Comparison of ENCODE assay signal across 22 mouse cellular contexts in genomic region chr9:46816126-46816525, GRCm38 (mm10).
DNase-seq lines count a peak whose midpoint lies in the region; ATAC-seq lines count a peak whose summit lies in the region.
"Had no signal": no experiment of that assay in that cellular context is flagged by ENCODE, and none has a peak within 500 bp of the region (broad histone marks: within the 10 kb centered on the region; RNA-seq: fewer than 3 reads in every experiment).

No protein-coding gene starts in this region.

- intact Hi-C loops in left cerebral cortex, postnatal 36 days (cut with DNase I) = loop anchor here (10.0 kb wide), 1 partner anchor 461 kb away; no protein-coding TSS in a partner anchor

- no peak for ATAC-seq in midbrain, embryonic 11.5 days (ENCODE audit: low FRiP score)
- ATAC-seq in midbrain, embryonic 15.5 days (replicated peaks) = no peak
- ATAC-seq: forebrain, embryonic 16.5 days; intestine, embryonic 15.5 days had no signal

- 85% methylated on average over 5 of the region's 5 CpGs for WGBS in midbrain, embryonic 11.5 days
- 84% methylated on average over 5 of the region's 5 CpGs for WGBS in midbrain, embryonic 15.5 days

- no peaks in the 10 kb centered on the region for H3K36me3 ChIP-seq in midbrain, embryonic 11.5 days (ENCODE audit: control insufficient read depth, insufficient read depth, low read length)
- H3K36me3 ChIP-seq in midbrain, embryonic 15.5 days (replicated peaks) = no peaks in the 10 kb centered on the region
- H3K36me3 ChIP-seq: heart, embryonic 10.5 days; intestine, embryonic 15.5 days; kidney, embryonic 15.5 days; limb, embryonic 15.5 days; midbrain, embryonic 12.5 days had no signal

- no peak overlapping the region for H3K4me3 ChIP-seq in midbrain, embryonic 11.5 days (ENCODE audit: low read depth, low read length)
- H3K4me3 ChIP-seq in midbrain, embryonic 15.5 days = no peak overlapping the region
- H3K4me3 ChIP-seq: heart, embryonic 10.5 days; intestine, embryonic 15.5 days; kidney, embryonic 15.5 days; limb, embryonic 15.5 days; midbrain, embryonic 12.5 days had no signal

- H3K4me1 ChIP-seq in midbrain, embryonic 11.5 days (ENCODE audit: control insufficient read depth, insufficient read depth, low read length) = no peaks in the 10 kb centered on the region
- H3K4me1 ChIP-seq in midbrain, embryonic 15.5 days = peaks cover 12% of the 10 kb centered on the region
- H3K4me1 ChIP-seq: intestine, embryonic 15.5 days had no signal

- no peak overlapping the region for H3K27ac ChIP-seq in midbrain, embryonic 11.5 days (ENCODE audit: low read depth, low read length)
- H3K27ac ChIP-seq in midbrain, embryonic 15.5 days = no peak overlapping the region
- H3K27ac ChIP-seq: heart, embryonic 10.5 days; hindbrain, embryonic 14.5 days; intestine, embryonic 15.5 days; kidney, embryonic 15.5 days; limb, embryonic 15.5 days; macrophage; midbrain, embryonic 12.5 days had no signal

- no peak overlapping the region for H3K9ac ChIP-seq in midbrain, embryonic 11.5 days (ENCODE audit: low read length)
- H3K9ac ChIP-seq in midbrain, embryonic 15.5 days = no peak overlapping the region
- H3K9ac ChIP-seq: hindbrain, embryonic 14.5 days; intestine, embryonic 15.5 days; kidney, embryonic 15.5 days; limb, embryonic 15.5 days; midbrain, embryonic 12.5 days had no signal

- H3K4me2 ChIP-seq in midbrain, embryonic 11.5 days = no peak overlapping the region
- H3K4me2 ChIP-seq in midbrain, embryonic 15.5 days = no peak overlapping the region
- H3K4me2 ChIP-seq: hindbrain, embryonic 14.5 days; intestine, embryonic 15.5 days; kidney, embryonic 15.5 days; limb, embryonic 15.5 days; midbrain, embryonic 12.5 days had no signal

- no peaks in the 10 kb centered on the region for H3K27me3 ChIP-seq in midbrain, embryonic 11.5 days (ENCODE audit: control insufficient read depth, insufficient read depth, low read length)
- no peaks in the 10 kb centered on the region for H3K27me3 ChIP-seq in midbrain, embryonic 15.5 days (replicated peaks)

- H3K9me3 ChIP-seq in midbrain, embryonic 11.5 days (ENCODE audit: control insufficient read depth, low read length) = no peaks in the 10 kb centered on the region
- no peaks in the 10 kb centered on the region for H3K9me3 ChIP-seq in midbrain, embryonic 15.5 days
- H3K9me3 ChIP-seq: heart, embryonic 10.5 days; intestine, embryonic 15.5 days; kidney, embryonic 15.5 days; limb, embryonic 15.5 days; midbrain, embryonic 12.5 days had no signal

- peak; percentile 24 for DNase-seq in heart, adult 11 months
- DNase-seq in heart, adult 9 months (ENCODE audit: low spot score in 2 of 2) = no peak
- DNase-seq in midbrain, embryonic 11.5 days (ENCODE audit: low spot score, missing footprints) = peak; percentile 71
- peak; percentile 47 to 59 for DNase-seq in left cerebral cortex, postnatal 36 days (ENCODE audit: low spot score in 2 of 2)
- peak; percentile 77 for DNase-seq in telencephalon, adult 2 months (ENCODE audit: low read depth, low spot score)
- no peak for DNase-seq in kidney, postnatal 4 days
- no peak for DNase-seq in adrenal gland, adult (ENCODE audit: inconsistent age in 2 of 2, low spot score in 1 of 2)
- DNase-seq: adrenal gland, postnatal 36 days; cerebellum, adult 9-10 months; embryo, embryonic 11 days; gastrocnemius, postnatal 14 days; heart, postnatal 14 days; thymus, postnatal 36 days had no signal

Comparison
In these comparisons a context has a peak if more than half of its experiments do, and no peak if none do; other contexts are left out.
1. DNase-seq: peak in heart, adult 11 months (single experiment), midbrain, embryonic 11.5 days (single experiment), left cerebral cortex, postnatal 36 days (2 of 2) and telencephalon, adult 2 months (single experiment); none in heart, adult 9 months (0 of 2), kidney, postnatal 4 days (0 of 2) and adrenal gland, adult (0 of 2).